Mouse (Mus musculus): ENCODE results near the gene Ip6k3.

The Ip6k3 gene

GRCm38 (mm10) chr17:27152976-27153723 lies 14.4 kb downstream of the Ip6k3 start:
- DNase-seq (ENCODE audit: low spot score), result no peak

GRCm38 (mm10) chr17:27151411-27151810 lies 16.2 kb downstream of the Ip6k3 start:
- DNase-seq (ENCODE audit: low spot score), result no peak

- no peak for DNase-seq (ENCODE audit: low spot score)
Measured at GRCm38 (mm10) chr17:27150871-27151270, 16.7 kb downstream of the Ip6k3 start.

GRCm38 (mm10) chr17:27146323-27146923 lies 21.2 kb downstream of the Ip6k3 start:
- DNase-seq (ENCODE audit: low spot score), result no peak

- no peak for DNase-seq (ENCODE audit: low spot score)
Measured at GRCm38 (mm10) chr17:27144152-27144551, 23.4 kb downstream of the Ip6k3 start.

GRCm38 (mm10) chr17:27141971-27142450 lies 25.6 kb downstream of the Ip6k3 start:
- no peak for DNase-seq (ENCODE audit: low spot score)

- no peak for DNase-seq (ENCODE audit: low spot score)
Measured at GRCm38 (mm10) chr17:27140262-27140661, 27.3 kb downstream of the Ip6k3 start.

- DNase-seq (ENCODE audit: low spot score), result no peak
Measured at GRCm38 (mm10) chr17:27139304-27139703, 28.3 kb downstream of the Ip6k3 start.

- DNase-seq (ENCODE audit: low spot score), result no peak
Measured at GRCm38 (mm10) chr17:27138396-27138795, 29.2 kb downstream of the Ip6k3 start.

GRCm38 (mm10) chr17:27134715-27135114 lies 32.9 kb downstream of the Ip6k3 start:
- no peak for DNase-seq (ENCODE audit: low spot score)

- DNase-seq (ENCODE audit: low spot score), result no peak
Measured at GRCm38 (mm10) chr17:27134187-27134586, 33.4 kb downstream of the Ip6k3 start.

- DNase-seq (ENCODE audit: low spot score), result peak; percentile 98
Measured at GRCm38 (mm10) chr17:27133551-27134141, 33.9 kb downstream of the Ip6k3 start, which contains the start of gene Uqcc2. Gene Uqcc2 (minus strand): TSS chr17:27133916.

GRCm38 (mm10) chr17:27132238-27132637 lies 35.4 kb downstream of the Ip6k3 start:
- DNase-seq (ENCODE audit: low spot score), result no peak

GRCm38 (mm10) chr17:27131240-27131665 lies 36.3 kb downstream of the Ip6k3 start:
- DNase-seq (ENCODE audit: low spot score), result no peak

- DNase-seq (ENCODE audit: low spot score), result no peak
Measured at GRCm38 (mm10) chr17:27130246-27130645, 37.3 kb downstream of the Ip6k3 start.

- no peak for DNase-seq (ENCODE audit: low spot score)
Measured at GRCm38 (mm10) chr17:27129819-27130218, 37.8 kb downstream of the Ip6k3 start.

GRCm38 (mm10) chr17:27129291-27129690 lies 38.3 kb downstream of the Ip6k3 start:
- no peak for DNase-seq (ENCODE audit: low spot score)

GRCm38 (mm10) chr17:27128189-27128588 lies 39.4 kb downstream of the Ip6k3 start:
- DNase-seq (ENCODE audit: low spot score), result no peak

GRCm38 (mm10) chr17:27126974-27127373 lies 40.6 kb downstream of the Ip6k3 start:
- no peak for DNase-seq (ENCODE audit: low spot score)

GRCm38 (mm10) chr17:27125669-27126202 lies 41.9 kb downstream of the Ip6k3 start:
- peak; percentile 36 for DNase-seq (ENCODE audit: low spot score)

GRCm38 (mm10) chr17:27125185-27125584 lies 42.4 kb downstream of the Ip6k3 start:
- DNase-seq (ENCODE audit: low spot score), result peak; percentile 80

GRCm38 (mm10) chr17:27123813-27124375 lies 43.7 kb downstream of the Ip6k3 start:
- no peak for DNase-seq (ENCODE audit: low spot score)
